Mouse (Mus musculus) T-helper 2 cell (primary cell): ENCODE data around the gene Stk11.

Experiments used
- in situ Hi-C: fragments of 300-600 bp; cut with MboI, MseI; formaldehyde crosslinking; loops from one replicate; pipeline ENCODE4 v1.15.1; 2025; ENCODE audit warnings: high pct_unique_total_duplicates

Gene Stk11

GRCm38 (mm10) chr10:80143664-80144063, 28.1 kb downstream of the Stk11 start:
- in situ Hi-C loops = loop anchor here (5.0 to 10.0 kb wide), 2 partner anchors 156 to 791 kb away; partner anchors contain the start of genes Cnn2 and Gadd45b

DNA sequence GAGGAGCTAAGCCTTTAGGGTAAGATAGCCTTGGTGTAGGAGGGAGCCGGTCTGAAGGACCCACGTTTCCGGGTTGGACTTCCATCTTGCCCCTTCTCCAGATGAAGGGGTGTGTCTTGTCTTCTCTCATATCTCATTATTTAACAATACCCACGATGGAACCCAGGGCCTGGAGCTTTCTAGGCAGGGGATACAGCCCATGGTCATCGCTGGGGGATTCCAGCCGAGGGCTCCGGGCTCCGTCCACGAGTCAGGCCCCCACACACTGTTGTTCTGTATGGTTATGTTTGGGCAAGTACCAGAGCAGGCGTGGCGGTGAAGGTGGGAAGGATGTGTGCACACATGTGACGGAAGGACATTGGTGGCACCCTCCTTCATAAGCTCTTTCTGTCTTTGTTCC, 28.6 kb downstream of the Stk11 start:
- in situ Hi-C loops = loop anchor here (5.0 to 10.0 kb wide), 2 partner anchors 157 to 791 kb away; partner anchors contain the start of genes Cnn2 and Gadd45b

GRCm38 (mm10) chr10:80144864-80145838, 29.5 kb downstream of the Stk11 start:
- in situ Hi-C loops = loop anchor here (5.0 to 10.0 kb wide), 2 partner anchors 158 to 790 kb away; partner anchors contain the start of genes Cnn2 and Gadd45b

DNA sequence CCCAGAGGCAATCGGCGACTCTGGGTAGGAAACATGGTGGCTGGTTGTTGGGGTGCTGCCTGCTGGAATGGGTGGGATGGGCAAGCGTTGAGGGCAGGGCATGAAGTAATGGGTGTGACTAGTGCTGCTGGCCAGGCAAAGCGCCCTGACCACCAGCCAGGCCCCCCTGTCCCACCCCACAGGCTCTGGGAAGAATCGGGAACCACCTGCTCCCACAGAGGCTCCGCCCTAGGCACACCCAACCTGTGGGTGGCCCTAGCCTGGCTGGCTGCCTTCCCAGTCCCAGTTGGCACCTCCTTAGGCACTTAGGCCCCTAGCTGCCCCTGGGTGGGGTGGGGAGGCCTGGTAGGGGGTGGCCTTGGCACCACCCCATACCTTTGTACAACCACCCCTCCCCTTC, 30.3 kb downstream of the Stk11 start:
- in situ Hi-C loops = loop anchor here (10.0 kb wide), 1 partner anchor 789 kb away; the partner anchor contains the start of gene Gadd45b

- in situ Hi-C loops = loop anchor here (10.0 kb wide), 1 partner anchor 788 kb away; the partner anchor contains the start of gene Gadd45b
Observed at GRCm38 (mm10) chr10:80146568-80147011, 31.0 kb downstream of the Stk11 start.

DNA sequence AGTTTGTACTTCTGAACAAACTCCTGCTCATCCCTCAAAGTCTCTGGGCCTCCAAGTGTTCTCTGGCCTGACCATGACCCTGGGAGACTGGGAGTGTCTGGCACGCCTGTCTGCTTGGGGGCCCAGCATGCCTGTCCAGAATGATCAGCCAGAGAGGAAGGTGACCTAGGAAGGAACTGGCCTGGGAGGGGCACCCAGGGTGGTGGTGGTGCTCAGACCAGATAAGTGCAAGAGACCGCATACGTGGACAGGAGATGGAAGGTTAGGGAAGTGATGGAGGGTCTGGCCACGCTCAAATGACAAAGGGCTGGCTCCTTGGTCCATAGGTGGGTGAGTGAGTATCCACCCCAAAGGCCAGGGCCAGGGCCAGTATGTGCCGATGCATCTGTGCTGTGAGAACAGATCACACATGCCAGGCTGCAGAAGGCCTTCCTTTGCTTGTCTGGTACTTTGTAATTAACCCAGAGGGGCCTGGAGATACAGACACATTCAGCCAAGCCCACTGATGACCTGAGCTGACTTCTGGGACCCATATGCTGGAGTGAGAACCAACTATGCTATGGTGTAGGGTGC, 31.6 kb downstream of the Stk11 start:
- in situ Hi-C loops = loop anchor here (10.0 kb wide), 1 partner anchor 788 kb away; the partner anchor contains the start of gene Gadd45b

DNA sequence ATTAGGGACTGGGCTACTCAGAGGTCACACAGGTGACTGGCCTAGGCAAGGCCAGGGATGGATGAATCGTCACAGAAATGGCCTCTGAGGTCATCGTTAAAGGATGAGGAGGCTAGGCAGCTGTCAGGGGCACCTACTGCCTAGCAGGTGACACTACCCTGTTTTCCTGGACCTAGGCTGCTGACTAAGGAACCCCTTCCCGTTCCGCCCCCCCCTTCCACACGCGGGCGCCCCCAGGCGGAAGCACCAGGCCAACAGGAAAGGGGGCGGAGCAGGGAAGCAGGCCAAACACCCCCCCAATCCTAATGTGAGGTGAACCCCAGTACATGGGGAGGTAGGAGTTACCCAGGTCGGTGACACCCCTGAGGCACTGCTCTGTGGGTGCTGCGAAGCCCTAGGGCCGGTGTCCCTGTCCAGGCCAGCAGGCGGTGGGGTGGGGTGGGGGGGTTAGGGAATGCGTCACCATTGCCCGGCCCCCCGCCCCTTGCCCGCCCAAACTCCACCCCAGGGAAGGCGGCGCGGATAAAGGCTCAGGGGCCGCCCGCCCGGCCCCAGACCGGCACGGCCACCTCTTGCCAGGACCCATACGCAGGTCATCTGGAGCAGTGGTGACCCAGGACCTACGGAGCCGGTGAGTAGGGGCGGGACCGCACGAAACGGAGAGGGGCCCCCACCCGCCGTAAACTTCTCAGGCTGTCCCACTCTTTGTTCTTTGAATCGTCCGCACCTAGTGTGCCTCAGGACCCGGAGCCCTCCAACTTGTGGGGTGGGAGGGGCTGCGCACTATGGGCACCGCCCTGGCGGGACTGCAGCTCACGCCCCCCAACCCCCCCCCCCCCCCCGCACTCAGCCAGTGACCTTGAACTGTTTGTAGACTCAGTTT, 32.4 kb downstream of the Stk11 start, which contains the start of gene Midn:
Midn (plus strand) TSS at position 554 of the 883 bp plus-strand sequence.
- in situ Hi-C loops = loop anchor here (10.0 kb wide), 1 partner anchor 787 kb away; the partner anchor contains the start of gene Gadd45b

GRCm38 (mm10) chr10:80148610-80149290, 33.1 kb downstream of the Stk11 start:
- in situ Hi-C loops = loop anchor here (10.0 kb wide), 1 partner anchor 786 kb away; the partner anchor contains the start of gene Gadd45b

GRCm38 (mm10) chr10:80149291-80150225, 34.0 kb downstream of the Stk11 start:
- in situ Hi-C loops = loop anchor here (10.0 kb wide), 1 partner anchor 785 kb away; the partner anchor contains the start of gene Gadd45b

DNA sequence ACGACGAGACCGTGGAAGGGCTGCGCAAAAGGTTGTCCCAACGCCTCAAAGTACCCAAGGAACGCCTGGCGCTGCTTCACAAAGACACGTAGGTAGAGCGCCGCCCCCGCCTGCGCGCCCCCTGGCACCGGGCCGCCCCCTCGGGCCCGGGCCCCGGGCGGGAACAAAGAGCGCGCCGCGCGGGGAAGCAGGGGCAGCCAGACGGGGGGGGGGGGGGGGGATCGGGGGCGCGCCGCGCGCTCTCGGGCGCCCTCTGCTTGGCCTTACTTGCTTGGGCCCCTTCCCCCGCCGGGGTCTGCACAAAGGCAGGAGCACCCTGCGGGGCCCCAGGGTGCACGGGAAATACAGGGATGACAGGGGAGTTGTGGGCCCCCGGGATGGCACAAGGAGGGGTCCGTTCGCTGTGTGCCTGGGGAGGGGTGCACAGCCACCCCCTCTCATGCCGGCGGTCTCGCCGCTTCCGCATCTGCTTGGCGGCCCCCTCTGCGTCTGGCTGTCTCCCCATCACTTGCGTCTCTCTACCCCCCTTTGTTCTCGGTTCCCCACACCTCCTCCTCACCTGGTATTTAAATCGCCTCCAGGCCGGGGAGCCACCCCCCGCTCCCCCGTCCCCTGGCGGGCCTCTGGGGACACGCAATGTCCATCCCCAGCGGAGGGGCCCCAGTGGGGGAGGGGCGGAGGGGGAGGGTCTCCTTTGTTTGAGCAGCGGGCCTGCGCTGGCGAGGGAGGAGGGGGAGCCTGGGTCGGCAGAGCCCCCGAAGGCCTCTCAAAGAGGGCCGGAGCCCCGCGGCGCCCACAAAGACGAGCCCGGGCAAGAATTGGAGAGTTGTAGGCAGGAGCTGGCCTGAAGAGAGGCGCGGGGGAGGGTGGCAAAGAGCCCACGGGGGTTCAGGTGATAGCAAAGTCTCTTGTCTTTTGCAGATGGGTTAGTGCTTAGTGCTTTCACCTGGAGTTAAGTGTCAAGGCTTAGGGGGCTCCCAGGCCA, 34.9 kb downstream of the Stk11 start:
- in situ Hi-C loops = no loop called here

GRCm38 (mm10) chr10:80151211-80152034, 35.8 kb downstream of the Stk11 start:
- in situ Hi-C loops = no loop called here

- in situ Hi-C loops = no loop called here
Observed at GRCm38 (mm10) chr10:80152071-80152872, 36.7 kb downstream of the Stk11 start.

- in situ Hi-C loops = no loop called here
Observed at GRCm38 (mm10) chr10:80152873-80153260, 37.3 kb downstream of the Stk11 start.

DNA sequence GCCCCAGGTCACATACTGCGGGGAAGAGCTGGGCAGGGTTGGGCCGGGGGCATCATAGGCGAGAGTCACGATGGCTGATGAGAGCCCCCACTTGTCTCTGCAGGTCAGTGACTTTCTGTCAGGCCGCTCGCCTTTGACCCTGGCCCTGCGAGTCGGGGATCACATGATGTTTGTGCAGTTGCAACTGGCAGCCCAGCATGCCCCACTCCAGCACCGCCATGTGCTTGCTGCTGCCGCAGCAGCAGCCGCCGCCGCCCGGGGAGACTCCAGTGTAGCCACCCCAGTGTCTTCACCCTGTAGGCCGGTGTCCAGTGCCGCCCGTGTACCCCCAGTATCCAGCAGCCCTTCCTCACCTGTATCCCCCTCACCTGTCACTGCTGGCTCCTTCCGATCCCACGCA, 38.1 kb downstream of the Stk11 start:
- in situ Hi-C loops = no loop called here

DNA sequence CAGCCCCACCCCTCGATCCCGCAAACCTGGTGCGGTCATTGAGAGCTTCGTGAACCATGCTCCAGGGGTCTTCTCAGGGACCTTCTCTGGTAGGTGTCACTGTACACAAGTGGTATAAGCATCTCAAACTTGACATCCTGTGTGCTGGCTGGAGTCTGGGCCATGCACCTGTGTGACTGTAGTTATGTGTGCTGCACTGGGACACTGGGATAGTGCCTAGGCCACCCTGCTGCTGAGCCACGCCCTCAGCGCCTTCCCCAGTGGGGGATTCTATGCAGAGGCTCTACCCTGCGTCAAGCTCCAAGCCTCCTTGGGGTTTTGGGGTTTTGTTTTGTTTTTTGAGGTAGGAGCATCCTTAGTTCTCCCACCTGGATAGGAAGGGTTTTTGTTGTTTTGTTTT, 38.8 kb downstream of the Stk11 start:
- in situ Hi-C loops = no loop called here

GRCm38 (mm10) chr10:80155277-80155676, 39.7 kb downstream of the Stk11 start:
- in situ Hi-C loops = no loop called here
